Mouse (Mus musculus) heart, embryonic 15.5 days (tissue): ENCODE data around the gene Spata25. TPM values are rescaled to one million over a fixed set of nuclear protein-coding genes. Genes with fewer than 3 reads are reported as not detected.
A peak's percentile ranks its signal among the peaks of the same experiment; 100 is the strongest.
"Not testable (repeated sequence)": the region's sequence is repeated elsewhere in the genome, so short reads cannot be mapped to it uniquely, and the experiment has no call there.

Source experiments
- ATAC-seq: fragments of 200-750 bp; cut with Nextera tagmentation; replicated peaks from 2 replicates; pipeline ENCODE4 v1.8.0; 2017; ENCODE audit warnings: low read depth, moderate TSS enrichment; ENCODE audit not compliant: insufficient number of reproducible peaks, insufficient read depth, low FRiP score
- H3K27ac ChIP-seq: fragments of 300-500 bp; sonication (generic); 2 replicates; pipeline ENCODE4 v1.5.1; 2015; ENCODE audit warnings: mild to moderate bottlenecking, inconsistent platforms
- H3K27me3 ChIP-seq: fragments of 300-500 bp; sonication (generic); 2 replicates; pipeline ENCODE4 v1.6.1; 2015; ENCODE audit warnings: inconsistent platforms
- H3K36me3 ChIP-seq: fragments of 300-500 bp; sonication (generic); 2 replicates; pipeline ENCODE4 v1.6.1; 2015; ENCODE audit warnings: mild to moderate bottlenecking, inconsistent platforms
- H3K4me1 ChIP-seq: fragments of 300-500 bp; sonication (generic); replicated peaks from 2 replicates; pipeline ENCODE4 v1.6.1; 2015; ENCODE audit warnings: inconsistent platforms
- H3K4me2 ChIP-seq: fragments of 300-500 bp; sonication (generic); 2 replicates; pipeline ENCODE4 v1.6.1; 2015; ENCODE audit warnings: inconsistent platforms, mild to moderate bottlenecking, moderate library complexity
- H3K4me3 ChIP-seq: fragments of 300-500 bp; sonication (generic); 2 replicates; pipeline ENCODE4 v1.5.1; 2015; ENCODE audit warnings: mild to moderate bottlenecking, inconsistent platforms
- H3K9ac ChIP-seq: fragments of 300-500 bp; sonication (generic); 2 replicates; pipeline ENCODE4 v1.6.1; 2015; ENCODE audit warnings: mild to moderate bottlenecking, inconsistent platforms
- H3K9me3 ChIP-seq: fragments of 300-500 bp; sonication (generic); replicated peaks from 2 replicates; pipeline ENCODE4 v1.6.1; 2016; ENCODE audit warnings: inconsistent platforms
- WGBS: fragments of 180-500 bp; shearing (Covaris S2); methylation state at CpG from one replicate; pipeline ENCODE4 v1.1.7; 2015; ENCODE audit warnings: mixed read lengths; 5-methylcytosine and 5-hydroxymethylcytosine counted together
- polyA plus RNA-seq: library from polyadenylated mRNA; unstranded; fragments of >200 nt; fragmentation: Nextera tagmentation; extraction: Ambion mirVana; gene quantifications from 2 replicates; pipeline ENCODE4 v1.2.1, GENCODE M21; 2015

Gene Spata25
- not detected in 2 replicates for polyA plus RNA-seq

- Histone ChIP-seq H3K4me2 (no peak within 1 kb of the TSS), H3K27ac (no peak within 1 kb of the TSS), H3K4me3 (no peak within 1 kb of the TSS), H3K27me3 (no peaks in the 10 kb centered on the region), H3K4me1 (peaks cover 19% of the 10 kb centered on the region), H3K9ac (no peak within 1 kb of the TSS), H3K9me3 (no peaks in the 10 kb centered on the region), H3K36me3 (peaks cover 38% of the 10 kb centered on the region)
- WGBS = 81% methylated on average over 6 of the region's 6 CpGs
- ATAC-seq = no peak
Measured at GRCm38 (mm10) chr2:164828437-164828836, at the start of gene Spata25. TSS of gene Spata25 (minus strand) at chr2:164828537.

GRCm38 (mm10) chr2:164877376-164878215 is 49.3 kb upstream of the Spata25 start:
- WGBS = 71% methylated on average over 11 of the region's 11 CpGs
- peak overlapping the region; percentile 100 for H3K27ac ChIP-seq
- H3K36me3 ChIP-seq, H3K9me3 ChIP-seq, H3K9ac ChIP-seq, ATAC-seq, H3K27me3 ChIP-seq: not testable (repeated sequence)
- H3K4me1 ChIP-seq = peaks cover 40% of the 10 kb centered on the region
- peak overlapping the region; percentile 96 for H3K4me3 ChIP-seq
- H3K4me2 ChIP-seq = peak overlapping the region; percentile 81

GRCm38 (mm10) chr2:164875648-164876047 is 47.3 kb upstream of the Spata25 start:
- 42% methylated on average over 2 of the region's 2 CpGs for WGBS
- H3K27me3 ChIP-seq, H3K4me2 ChIP-seq, ATAC-seq, H3K36me3 ChIP-seq, H3K27ac ChIP-seq, H3K9ac ChIP-seq, H3K4me3 ChIP-seq, H3K9me3 ChIP-seq: not testable (repeated sequence)
- H3K4me1 ChIP-seq = peaks cover 35% of the 10 kb centered on the region

GRCm38 (mm10) chr2:164874239-164874769 is 46.0 kb upstream of the Spata25 start:
- ATAC-seq = peak; percentile 25; the same call in 1 of the 2 replicates
- no peak overlapping the region for H3K4me2 ChIP-seq
- WGBS = 9% methylated on average over 1 of the region's 1 CpGs

GRCm38 (mm10) chr2:164873621-164874020 is 45.3 kb upstream of the Spata25 start:
- no peak overlapping the region for H3K9ac ChIP-seq
- peaks cover 29% of the 10 kb centered on the region for H3K4me1 ChIP-seq
- H3K4me2 ChIP-seq = no peak overlapping the region
- 51% methylated on average over 3 of the region's 3 CpGs for WGBS
- H3K27ac ChIP-seq = peak overlapping the region; percentile 87
- 0 out of 2 replicates have a peak, but pooled peaks cover 3% of the 10 kb centered on the region for H3K36me3 ChIP-seq
- no peak overlapping the region for H3K4me3 ChIP-seq
- no peaks in the 10 kb centered on the region for H3K9me3 ChIP-seq
- no peaks in the 10 kb centered on the region for H3K27me3 ChIP-seq
- no peak for ATAC-seq

More at GRCm38 (mm10) chr2:164874239-164874769, 46.0 kb upstream of the Spata25 start:
- Histone ChIP-seq H3K27ac (peak overlapping the region; percentile 87), H3K9ac (peak overlapping the region; percentile 28; the same call in 1 of the 2 replicates), H3K27me3 (no peaks in the 10 kb centered on the region), H3K4me1 (peaks cover 29% of the 10 kb centered on the region), H3K4me3 (no peak overlapping the region), H3K9me3 (no peaks in the 10 kb centered on the region), H3K36me3 (0 out of 2 replicates have a peak, but pooled peaks cover 3% of the 10 kb centered on the region)

GRCm38 (mm10) chr2:164871602-164872303 is 43.4 kb upstream of the Spata25 start:
- H3K27ac ChIP-seq = no peak overlapping the region
- H3K9me3 ChIP-seq = no peaks in the 10 kb centered on the region
- H3K4me1 ChIP-seq = peaks cover 25% of the 10 kb centered on the region
- ATAC-seq = no peak
- no peak overlapping the region for H3K4me2 ChIP-seq
- H3K9ac ChIP-seq = no peak overlapping the region
- no peaks in the 10 kb centered on the region for H3K36me3 ChIP-seq
- H3K4me3 ChIP-seq = no peak overlapping the region
- H3K27me3 ChIP-seq = no peaks in the 10 kb centered on the region
- WGBS = 47% methylated on average over 6 of the region's 6 CpGs

GRCm38 (mm10) chr2:164868491-164868890 is 40.2 kb upstream of the Spata25 start:
- no peaks in the 10 kb centered on the region for H3K27me3 ChIP-seq
- H3K4me1 ChIP-seq = peaks cover 15% of the 10 kb centered on the region
- no peak overlapping the region for H3K9ac ChIP-seq
- H3K4me2 ChIP-seq = no peak overlapping the region
- no peak overlapping the region for H3K4me3 ChIP-seq
- H3K9me3 ChIP-seq = no peaks in the 10 kb centered on the region
- WGBS = 71% methylated on average over 7 of the region's 7 CpGs
- H3K36me3 ChIP-seq = no peaks in the 10 kb centered on the region
- H3K27ac ChIP-seq = 0 out of 2 replicates have a peak overlapping the region, but pooled peaks have one; percentile 95
- ATAC-seq = no peak

GRCm38 (mm10) chr2:164867566-164867965 is 39.2 kb upstream of the Spata25 start:
- H3K9ac ChIP-seq = no peak overlapping the region
- no peaks in the 10 kb centered on the region for H3K27me3 ChIP-seq
- no peak for ATAC-seq
- no peak overlapping the region for H3K4me2 ChIP-seq
- peak overlapping the region; percentile 95 for H3K27ac ChIP-seq
- no peak overlapping the region for H3K4me3 ChIP-seq
- peaks cover 16% of the 10 kb centered on the region for H3K4me1 ChIP-seq
- WGBS = 89% methylated on average over 7 of the region's 7 CpGs
- no peaks in the 10 kb centered on the region for H3K36me3 ChIP-seq
- H3K9me3 ChIP-seq = no peaks in the 10 kb centered on the region

- WGBS = 16% methylated on average over 16 of the region's 16 CpGs
- Histone ChIP-seq H3K4me2 (peak overlapping the region; percentile 14), H3K27ac (peak overlapping the region; percentile 95)
Measured at GRCm38 (mm10) chr2:164866741-164867551, 38.6 kb upstream of the Spata25 start.

GRCm38 (mm10) chr2:164864593-164864992 is 36.3 kb upstream of the Spata25 start:
- Histone ChIP-seq H3K9me3 (no peaks in the 10 kb centered on the region), H3K4me2 (no peak overlapping the region), H3K27me3 (no peaks in the 10 kb centered on the region), H3K4me3 (no peak overlapping the region), H3K9ac (no peak overlapping the region), H3K27ac (no peak overlapping the region), H3K4me1 (peaks cover 34% of the 10 kb centered on the region), H3K36me3 (no peaks in the 10 kb centered on the region)
- 56% methylated on average over 4 of the region's 4 CpGs for WGBS
- no peak for ATAC-seq

More at GRCm38 (mm10) chr2:164866741-164867551, 38.6 kb upstream of the Spata25 start:
- peaks cover 22% of the 10 kb centered on the region for H3K4me1 ChIP-seq
- H3K27me3 ChIP-seq = no peaks in the 10 kb centered on the region
- peak; percentile 94 for ATAC-seq
- no peaks in the 10 kb centered on the region for H3K36me3 ChIP-seq
- 0 out of 2 replicates have a peak overlapping the region, but pooled peaks have one; percentile 25 for H3K9ac ChIP-seq
- H3K9me3 ChIP-seq = no peaks in the 10 kb centered on the region
- H3K4me3 ChIP-seq = no peak overlapping the region
